Mouse (Mus musculus): ENCODE results near the gene Znrd1.

GRCm38 (mm10) chr17:36949265-36949664 lies 9.1 kb downstream of the Znrd1 start:
- no peak for TF ChIP-seq TAL1 (IDR thresholded peaks at IDR 0.05; ENCODE audit: low read length)
- TF ChIP-seq GATA1 (IDR thresholded peaks at IDR 0.05; ENCODE audit: low read length): no peak
